Mouse (Mus musculus) urinary bladder, postnatal 14 days (tissue): Measurements from ENCODE around the gene Tdrd6.

Experiments
- DNase-seq: peaks from one replicate; pipeline ENCODE4 v3.0.0; 2021; ENCODE audit warnings: low spot score

Tdrd6 gene

GRCm38 (mm10) chr17:43629496-43630426 is at the start of gene Tdrd6:
Gene Tdrd6, minus strand, starts transcription at chr17:43630299.
- peak; percentile 9 for DNase-seq

GRCm38 (mm10) chr17:43677317-43677716 is 47.2 kb upstream of the Tdrd6 start:
- no peak for DNase-seq

GRCm38 (mm10) chr17:43676241-43676640 is 46.1 kb upstream of the Tdrd6 start:
- DNase-seq = no peak

- DNase-seq = peak; percentile 18
These were observed 45.1 kb upstream of the Tdrd6 start for GRCm38 (mm10) chr17:43675228-43675627.

- no peak for DNase-seq
These were observed 41.8 kb upstream of the Tdrd6 start for GRCm38 (mm10) chr17:43671907-43672306.

GRCm38 (mm10) chr17:43669145-43669695 is 39.1 kb upstream of the Tdrd6 start:
- DNase-seq = no peak

GRCm38 (mm10) chr17:43667290-43667843 is 37.3 kb upstream of the Tdrd6 start, which contains the start of gene Cyp39a1:
Gene Cyp39a1, plus strand, starts transcription at chr17:43667425.
- DNase-seq = no peak

- peak; percentile 93 for DNase-seq
These were observed 36.6 kb upstream of the Tdrd6 start, which contains the start of gene Slc25a27 for GRCm38 (mm10) chr17:43666576-43667289. Gene Slc25a27, minus strand, starts transcription at chr17:43667214.

- no peak for DNase-seq
These were observed 21.4 kb upstream of the Tdrd6 start for GRCm38 (mm10) chr17:43651314-43652046.

GRCm38 (mm10) chr17:43649641-43650436 is 19.7 kb upstream of the Tdrd6 start:
- DNase-seq = no peak

GRCm38 (mm10) chr17:43646925-43647324 is 16.8 kb upstream of the Tdrd6 start:
- DNase-seq = no peak

GRCm38 (mm10) chr17:43645136-43645535 is 15.0 kb upstream of the Tdrd6 start:
- no peak for DNase-seq

GRCm38 (mm10) chr17:43644375-43644774 is 14.3 kb upstream of the Tdrd6 start:
- peak; percentile 51 for DNase-seq

GRCm38 (mm10) chr17:43643191-43643590 is 13.1 kb upstream of the Tdrd6 start:
- DNase-seq = no peak

- DNase-seq = no peak
These were observed 10.7 kb upstream of the Tdrd6 start for GRCm38 (mm10) chr17:43640825-43641224.

GRCm38 (mm10) chr17:43637146-43637545 is 7.0 kb upstream of the Tdrd6 start:
- DNase-seq = no peak

GRCm38 (mm10) chr17:43630427-43630760 is 295 bp upstream of the Tdrd6 start:
- DNase-seq = no peak

- no peak for DNase-seq
These were observed 1.0 kb downstream of the Tdrd6 start for GRCm38 (mm10) chr17:43629026-43629495.

- no peak for DNase-seq
These were observed 1.9 kb downstream of the Tdrd6 start for GRCm38 (mm10) chr17:43628246-43628645.

GRCm38 (mm10) chr17:43622076-43622475 is 8.0 kb downstream of the Tdrd6 start:
- no peak for DNase-seq

- DNase-seq = no peak
These were observed 10.9 kb downstream of the Tdrd6 start for GRCm38 (mm10) chr17:43619156-43619555.
